Mouse (Mus musculus) midbrain, embryonic 16.5 days (tissue): ENCODE measurements at regions not wholly inside any gene's neighbourhood (a gene's known extent, or its start where the extent isn't known, plus 50 kb on each side); places are given as distances from the start of the nearest gene placed in this dataset.

Experiments
- ATAC-seq: fragments of 200-750 bp; cut with Nextera tagmentation; 2 replicates; pipeline ENCODE4 v1.8.0; 2017; ENCODE audit warnings: moderate TSS enrichment
- H3K27ac ChIP-seq: fragments of 300-500 bp; sonication (generic); 2 replicates; pipeline ENCODE4 v1.5.1; 2014; ENCODE audit warnings: mild to moderate bottlenecking, low read length, mixed read lengths
- H3K27me3 ChIP-seq: fragments of 300-500 bp; sonication (generic); 2 replicates; pipeline ENCODE4 v1.6.1; 2014; ENCODE audit warnings: low read depth, low read length, mixed read lengths; ENCODE audit not compliant: control insufficient read depth, insufficient read depth
- H3K36me3 ChIP-seq: fragments of 300-500 bp; sonication (generic); 2 replicates; pipeline ENCODE4 v1.6.1; 2014; ENCODE audit warnings: mild to moderate bottlenecking, low read length, moderate library complexity, mixed read lengths; ENCODE audit not compliant: control insufficient read depth, insufficient read depth
- H3K4me1 ChIP-seq: fragments of 300-500 bp; sonication (generic); 2 replicates; pipeline ENCODE4 v1.6.1; 2014; ENCODE audit warnings: mild to moderate bottlenecking, low read length, mixed read lengths; ENCODE audit not compliant: control insufficient read depth, insufficient read depth
- H3K4me2 ChIP-seq: fragments of 300-500 bp; sonication (generic); 2 replicates; pipeline ENCODE4 v1.6.1; 2014; ENCODE audit warnings: mild to moderate bottlenecking, low read length, mixed read lengths
- H3K4me3 ChIP-seq: fragments of 300-500 bp; sonication (generic); 2 replicates; pipeline ENCODE4 v1.5.1; 2014; ENCODE audit warnings: low read depth, mild to moderate bottlenecking, low read length, moderate library complexity, mixed read lengths
- H3K9ac ChIP-seq: fragments of 300-500 bp; sonication (generic); 2 replicates; pipeline ENCODE4 v1.6.1; 2014; ENCODE audit warnings: low read depth, low read length, mixed read lengths
- H3K9me3 ChIP-seq: fragments of 300-500 bp; sonication (generic); replicated peaks from 2 replicates; pipeline ENCODE4 v1.6.1; 2014; ENCODE audit warnings: mild to moderate bottlenecking, low read length, mixed read lengths; ENCODE audit not compliant: control insufficient read depth, poor library complexity, severe bottlenecking
- WGBS: fragments of 180-500 bp; shearing (Covaris S2); extraction: QIAGEN DNeasy Blood & Tissue Kit; methylation state at CpG from one replicate; pipeline ENCODE4 v1.1.7; 2014; 5-methylcytosine and 5-hydroxymethylcytosine counted together

GRCm38 (mm10) chr14:111149653-111150052 is 394.7 kb upstream of the Slitrk6 start:
- no peaks in the 10 kb centered on the region for H3K4me1 ChIP-seq
- H3K27ac ChIP-seq = no peak overlapping the region
- H3K9ac ChIP-seq = no peak overlapping the region
- 52% methylated on average over 2 of the region's 2 CpGs for WGBS
- no peaks in the 10 kb centered on the region for H3K27me3 ChIP-seq
- no peaks in the 10 kb centered on the region for H3K36me3 ChIP-seq
- H3K9me3 ChIP-seq = no peaks in the 10 kb centered on the region
- no peak for ATAC-seq
- no peak overlapping the region for H3K4me2 ChIP-seq
- no peak overlapping the region for H3K4me3 ChIP-seq

- 81% methylated on average over 1 of the region's 1 CpGs for WGBS
- no peak overlapping the region for H3K4me2 ChIP-seq
Observed at GRCm38 (mm10) chr14:111116600-111116999, 361.7 kb upstream of the Slitrk6 start.

GRCm38 (mm10) chr14:111103579-111103978 is 348.6 kb upstream of the Slitrk6 start:
- no peak for ATAC-seq
- Histone ChIP-seq H3K36me3 (no peaks in the 10 kb centered on the region), H3K9ac (no peak overlapping the region), H3K9me3 (no peaks in the 10 kb centered on the region), H3K27me3 (no peaks in the 10 kb centered on the region), H3K4me1 (no peaks in the 10 kb centered on the region), H3K4me2 (no peak overlapping the region), H3K4me3 (no peak overlapping the region), H3K27ac (no peak overlapping the region)

More at GRCm38 (mm10) chr14:111116600-111116999, 361.7 kb upstream of the Slitrk6 start:
- ATAC-seq = no peak
- no peaks in the 10 kb centered on the region for H3K9me3 ChIP-seq
- H3K9ac ChIP-seq = no peak overlapping the region
- no peak overlapping the region for H3K27ac ChIP-seq
- H3K36me3 ChIP-seq = no peaks in the 10 kb centered on the region
- no peak overlapping the region for H3K4me3 ChIP-seq
- no peaks in the 10 kb centered on the region for H3K27me3 ChIP-seq
- H3K4me1 ChIP-seq = no peaks in the 10 kb centered on the region

- Histone ChIP-seq H3K4me3 (no peak overlapping the region), H3K9ac (no peak overlapping the region), H3K27me3 (no peaks in the 10 kb centered on the region), H3K9me3 (no peaks in the 10 kb centered on the region), H3K36me3 (no peaks in the 10 kb centered on the region), H3K4me2 (no peak overlapping the region), H3K27ac (no peak overlapping the region), H3K4me1 (no peaks in the 10 kb centered on the region)
- ATAC-seq = no peak
- WGBS = 81% methylated on average over 1 of the region's 1 CpGs
Observed at GRCm38 (mm10) chr14:111100257-111100656, 345.3 kb upstream of the Slitrk6 start.

GRCm38 (mm10) chr14:111096229-111096628 is 341.3 kb upstream of the Slitrk6 start:
- Histone ChIP-seq H3K4me1 (no peaks in the 10 kb centered on the region), H3K9ac (no peak overlapping the region), H3K36me3 (no peaks in the 10 kb centered on the region), H3K27me3 (no peaks in the 10 kb centered on the region), H3K4me3 (no peak overlapping the region), H3K27ac (no peak overlapping the region), H3K4me2 (no peak overlapping the region), H3K9me3 (no peaks in the 10 kb centered on the region)
- no peak for ATAC-seq
- WGBS = 99% methylated on average over 5 of the region's 5 CpGs

- Histone ChIP-seq H3K9ac (no peak overlapping the region), H3K4me1 (no peaks in the 10 kb centered on the region), H3K4me2 (no peak overlapping the region), H3K27ac (no peak overlapping the region), H3K9me3 (no peaks in the 10 kb centered on the region), H3K27me3 (no peaks in the 10 kb centered on the region), H3K4me3 (no peak overlapping the region), H3K36me3 (no peaks in the 10 kb centered on the region)
- ATAC-seq = no peak
- 89% methylated on average over 5 of the region's 5 CpGs for WGBS
Observed at GRCm38 (mm10) chr14:111074517-111074916, 319.6 kb upstream of the Slitrk6 start.

- H3K4me2 ChIP-seq = no peak overlapping the region
- no peak overlapping the region for H3K9ac ChIP-seq
- no peaks in the 10 kb centered on the region for H3K4me1 ChIP-seq
- no peak overlapping the region for H3K27ac ChIP-seq
- no peaks in the 10 kb centered on the region for H3K27me3 ChIP-seq
- H3K36me3 ChIP-seq = no peaks in the 10 kb centered on the region
- H3K4me3 ChIP-seq = no peak overlapping the region
- 57% methylated on average over 4 of the region's 4 CpGs for WGBS
- peak; percentile 32; the same call in 1 of the 2 replicates for ATAC-seq
- no peaks in the 10 kb centered on the region for H3K9me3 ChIP-seq
Observed at GRCm38 (mm10) chr14:111073529-111073928, 318.6 kb upstream of the Slitrk6 start.
